In the genomic region with DNA sequence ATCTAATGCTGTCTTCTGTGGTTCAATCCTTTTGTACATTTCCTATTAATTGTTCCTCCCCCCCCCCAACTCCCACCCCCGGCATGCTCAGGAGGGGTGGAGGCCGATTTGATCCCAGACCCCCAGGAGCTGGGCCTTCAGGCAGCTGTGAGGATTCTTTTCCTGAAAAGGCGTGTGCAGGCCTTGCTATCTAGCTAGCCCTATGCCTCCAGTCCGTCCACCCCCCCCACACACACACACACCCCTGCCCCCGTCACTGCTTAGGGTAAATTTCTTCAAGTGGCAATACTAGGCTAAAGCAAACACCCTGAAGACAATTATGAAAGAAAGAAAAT, we compare ENCODE assay signal across 8 mouse cellular contexts. TPM values are rescaled to one million over a fixed set of nuclear protein-coding genes. Genes with fewer than 3 reads are reported as not detected.
DNase-seq lines count a peak whose midpoint lies in the region; ATAC-seq lines count a peak whose summit lies in the region.

No protein-coding gene starts in this region.

- peak overlapping the region; percentile 72 for H3K4me3 ChIP-seq in lung, embryonic 16.5 days (ENCODE audit: low read length)
- H3K4me3 ChIP-seq in forebrain, embryonic 10.5 days, result peak overlapping the region; percentile 64
- peak overlapping the region; percentile 61 for H3K4me3 ChIP-seq in stomach, embryonic 16.5 days (replicated peaks; ENCODE audit: low read length)

- no peak for DNase-seq in lung, postnatal 14 days
- peak; percentile 22 for DNase-seq in forebrain, embryonic 10.5 days (ENCODE audit: extremely low spot score, low spot score)
- peak; percentile 36 for DNase-seq in liver
- DNase-seq in adrenal gland, postnatal 14 days, result no peak
- DNase-seq in embryo, embryonic 9.5 days (ENCODE audit: extremely low spot score), result no peak
- no peak for DNase-seq in kidney, postnatal 14 days

- H3K36me3 ChIP-seq in lung, embryonic 16.5 days (ENCODE audit: control insufficient read depth, insufficient read depth, low read length), result no peaks in the 10 kb centered on the region
- no peaks in the 10 kb centered on the region for H3K36me3 ChIP-seq in forebrain, embryonic 10.5 days (replicated peaks)
- H3K36me3 ChIP-seq in stomach, embryonic 16.5 days (ENCODE audit: control insufficient read depth, insufficient read depth, low read length), result no peaks in the 10 kb centered on the region

- H3K4me2 ChIP-seq in lung, embryonic 16.5 days (ENCODE audit: low read depth, low read length), result peak overlapping the region; percentile 60
- H3K4me2 ChIP-seq in stomach, embryonic 16.5 days (ENCODE audit: low read depth, low read length), result peak overlapping the region; percentile 54

- peak; percentile 45 for ATAC-seq in lung, embryonic 16.5 days (ENCODE audit: low read depth)
- peak; percentile 21; the same call in 1 of the 2 replicates for ATAC-seq in stomach, embryonic 16.5 days (ENCODE audit: insufficient read depth, low FRiP score)

- no peaks in the 10 kb centered on the region for H3K9me3 ChIP-seq in lung, embryonic 16.5 days (ENCODE audit: control insufficient read depth, low read length)
- H3K9me3 ChIP-seq in forebrain, embryonic 10.5 days, result no peaks in the 10 kb centered on the region
- H3K9me3 ChIP-seq in stomach, embryonic 16.5 days (replicated peaks; ENCODE audit: control insufficient read depth, low read length), result no peaks in the 10 kb centered on the region

- 12% methylated on average over 5 of the region's 5 CpGs for WGBS in lung, embryonic 16.5 days
- WGBS in forebrain, embryonic 10.5 days, result 11% methylated on average over 5 of the region's 5 CpGs
- WGBS in stomach, embryonic 16.5 days, result 12% methylated on average over 5 of the region's 5 CpGs

- peak overlapping the region; percentile 86 for H3K27ac ChIP-seq in lung, embryonic 16.5 days (ENCODE audit: low read length)
- peak overlapping the region; percentile 77 for H3K27ac ChIP-seq in forebrain, embryonic 10.5 days
- peak overlapping the region; percentile 82 for H3K27ac ChIP-seq in stomach, embryonic 16.5 days (ENCODE audit: low read length)

- peaks cover 8% of the 10 kb centered on the region; the same call in 1 of the 2 replicates for H3K4me1 ChIP-seq in lung, embryonic 16.5 days (replicated peaks; ENCODE audit: control insufficient read depth, insufficient read depth, low read length)
- H3K4me1 ChIP-seq in forebrain, embryonic 10.5 days, result peaks cover 10% of the 10 kb centered on the region
- peaks cover 9% of the 10 kb centered on the region for H3K4me1 ChIP-seq in stomach, embryonic 16.5 days (ENCODE audit: control insufficient read depth, insufficient read depth, low read length)

- H3K27me3 ChIP-seq in lung, embryonic 16.5 days (ENCODE audit: control insufficient read depth, insufficient read depth, low read depth, low read length), result no peaks in the 10 kb centered on the region
- no peaks in the 10 kb centered on the region for H3K27me3 ChIP-seq in forebrain, embryonic 10.5 days (ENCODE audit: poor library complexity, severe bottlenecking)
- H3K27me3 ChIP-seq in stomach, embryonic 16.5 days (ENCODE audit: control insufficient read depth, insufficient read depth, low read length), result no peaks in the 10 kb centered on the region

- peak overlapping the region; percentile 71 for H3K9ac ChIP-seq in lung, embryonic 16.5 days (ENCODE audit: low read length)
- peak overlapping the region; percentile 72 for H3K9ac ChIP-seq in stomach, embryonic 16.5 days (ENCODE audit: low read length)

RNA-seq across cellular contexts. Expression of gene Mdm4, which starts 2.6 kb away (rescaled TPM):
- 33.3 and 33.4 TPM in 2 replicates for polyA plus RNA-seq in lung, embryonic 16.5 days (2015; fragmentation: Nextera tagmentation; extraction: Ambion mirVana)
- 38.5 and 38.8 TPM in 2 replicates for polyA plus RNA-seq in forebrain, embryonic 10.5 days (2016; fragmentation: Nextera tagmentation; extraction: Ambion mirVana)
- polyA plus RNA-seq in stomach, embryonic 16.5 days (2015; fragmentation: Nextera tagmentation; extraction: Ambion mirVana), result 32.1 and 33.7 TPM in 2 replicates
- total RNA-seq in adrenal gland, postnatal 14 days (2021), result 73.7 and 95.4 TPM in 2 replicates

RNA-seq across cellular contexts. Expression of gene Pik3c2b, which starts 12.5 kb away (rescaled TPM):
- polyA plus RNA-seq in lung, embryonic 16.5 days (2015; fragmentation: Nextera tagmentation; extraction: Ambion mirVana), result 5.3 and 6.2 TPM in 2 replicates
- 13.6 and 13.7 TPM in 2 replicates for polyA plus RNA-seq in forebrain, embryonic 10.5 days (2016; fragmentation: Nextera tagmentation; extraction: Ambion mirVana)
- polyA plus RNA-seq in stomach, embryonic 16.5 days (2015; fragmentation: Nextera tagmentation; extraction: Ambion mirVana), result 8.5 and 9.3 TPM in 2 replicates
- 8.4 and 11.3 TPM in 2 replicates for total RNA-seq in adrenal gland, postnatal 14 days (2021)

Comparison
In these comparisons a context has a peak if more than half of its experiments do, and no peak if none do; other contexts are left out.
1. DNase-seq: peak in forebrain, embryonic 10.5 days (single experiment) and liver (single experiment); none in lung, postnatal 14 days (single experiment), adrenal gland, postnatal 14 days (single experiment), embryo, embryonic 9.5 days (single experiment) and kidney, postnatal 14 days (single experiment).
2. Peak in every context shown above with its lines, with median percentiles within 50 percentile points of each other: H3K27ac ChIP-seq and H3K4me3 ChIP-seq.